Mouse (Mus musculus) neutrophil, adult 5-6 weeks (primary cell): ENCODE measurements around the gene Cyth1. TPM values are rescaled to one million over a fixed set of nuclear protein-coding genes. Genes with fewer than 3 reads are reported as not detected.

Experiments used
- ATAC-seq: fragments of 151-379, 151-347 bp; 2 replicates; pipeline ENCODE4 v1.8.0; 2017; ENCODE audit warnings: mild to moderate bottlenecking, moderate TSS enrichment; ENCODE audit not compliant: insufficient number of reproducible peaks, poor library complexity, low FRiP score, severe bottlenecking; ENCODE audit errors: extremely low read depth
- total RNA-seq: library from RNA; stranded (forward); fragments of 200-1000 nt; gene quantifications from 2 replicates; pipeline ENCODE4 v1.2.3, GENCODE M21; 2017

Cyth1 gene
- total RNA-seq, 1 experiment from 2014 or later: 192 TPM

DNA sequence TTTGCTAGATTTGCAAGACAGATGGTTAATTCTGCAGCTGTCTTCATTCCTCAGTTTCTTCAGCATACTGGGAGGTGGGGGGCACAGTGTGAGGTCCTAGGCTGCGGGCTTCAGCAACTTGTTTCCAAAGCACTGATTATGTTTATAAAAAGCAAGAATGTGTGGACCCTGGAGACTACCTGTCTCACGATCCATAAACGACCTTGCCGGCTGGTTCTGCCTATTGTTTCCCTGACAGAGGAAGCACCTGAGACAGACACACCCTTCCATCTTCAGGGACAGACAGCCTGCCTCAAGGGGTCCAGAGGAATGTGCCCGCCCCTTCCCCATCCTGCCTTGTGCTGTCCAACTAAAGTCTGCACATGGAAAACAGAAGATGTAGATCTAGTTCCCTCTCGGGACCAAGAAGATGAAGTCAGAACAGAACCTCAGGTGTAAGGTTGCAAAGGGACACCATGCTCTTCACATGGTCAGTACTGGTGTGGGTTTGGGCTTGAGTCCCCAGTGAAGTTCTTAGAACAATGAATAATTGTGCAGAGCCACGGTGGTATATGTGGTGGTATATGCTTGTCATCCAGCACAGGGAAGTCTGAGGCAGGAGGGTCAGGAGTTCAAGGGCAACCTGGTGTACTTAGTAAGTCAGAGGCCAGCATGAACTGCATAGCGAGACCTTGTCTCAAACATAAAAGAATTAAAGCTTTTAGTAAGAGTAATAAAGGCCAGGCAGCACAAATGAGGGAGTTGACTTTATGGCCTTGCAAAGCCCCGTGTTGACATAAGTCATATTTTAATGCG lies 107.4 kb downstream of the Cyth1 start:
- ATAC-seq: no peak

- ATAC-seq: no peak
Measured at GRCm38 (mm10) chr11:118138347-118138746, 110.0 kb downstream of the Cyth1 start.

GRCm38 (mm10) chr11:118136172-118136632 lies 112.2 kb downstream of the Cyth1 start:
- ATAC-seq: no peak

DNA sequence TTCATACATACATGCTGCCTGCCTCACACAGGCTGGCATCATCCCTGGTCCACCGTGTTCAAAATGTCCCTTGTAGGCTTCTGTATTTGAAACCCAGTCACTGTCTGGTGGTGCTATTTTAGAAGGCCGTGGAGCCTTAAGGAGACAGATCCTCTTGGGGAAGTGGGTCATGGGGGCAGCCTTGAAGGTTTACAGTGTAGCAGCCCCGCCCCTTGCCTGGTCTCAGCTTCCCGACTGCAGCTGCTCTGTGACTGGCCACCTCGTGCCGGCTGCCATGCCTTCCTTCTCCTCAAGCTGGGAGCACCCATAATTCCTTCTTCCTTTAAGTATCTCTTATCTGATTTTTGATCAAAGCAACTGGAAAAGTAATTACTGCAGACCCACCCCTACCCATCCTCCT lies 113.1 kb downstream of the Cyth1 start:
- ATAC-seq: no peak

DNA sequence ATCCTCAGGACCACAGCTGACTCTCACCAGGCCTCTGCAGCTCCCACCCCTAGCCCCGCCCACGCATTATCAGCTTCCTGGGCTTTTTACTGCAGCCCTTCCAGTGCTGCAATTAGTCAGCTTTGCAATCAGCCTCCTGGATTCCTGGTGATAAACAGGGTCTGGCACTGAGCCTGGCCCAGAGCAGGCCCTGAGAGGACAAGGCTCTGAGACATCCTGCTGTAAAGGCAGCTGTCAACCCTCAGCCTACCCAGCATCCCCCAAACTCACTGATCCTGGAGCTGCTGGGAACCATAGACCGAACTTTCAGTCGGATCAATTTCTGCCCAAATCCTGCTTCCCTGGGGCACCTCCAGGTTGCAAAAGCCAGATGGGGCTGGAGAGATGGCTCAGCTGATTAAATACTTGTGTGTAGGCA lies 114.6 kb downstream of the Cyth1 start:
- no peak for ATAC-seq

DNA sequence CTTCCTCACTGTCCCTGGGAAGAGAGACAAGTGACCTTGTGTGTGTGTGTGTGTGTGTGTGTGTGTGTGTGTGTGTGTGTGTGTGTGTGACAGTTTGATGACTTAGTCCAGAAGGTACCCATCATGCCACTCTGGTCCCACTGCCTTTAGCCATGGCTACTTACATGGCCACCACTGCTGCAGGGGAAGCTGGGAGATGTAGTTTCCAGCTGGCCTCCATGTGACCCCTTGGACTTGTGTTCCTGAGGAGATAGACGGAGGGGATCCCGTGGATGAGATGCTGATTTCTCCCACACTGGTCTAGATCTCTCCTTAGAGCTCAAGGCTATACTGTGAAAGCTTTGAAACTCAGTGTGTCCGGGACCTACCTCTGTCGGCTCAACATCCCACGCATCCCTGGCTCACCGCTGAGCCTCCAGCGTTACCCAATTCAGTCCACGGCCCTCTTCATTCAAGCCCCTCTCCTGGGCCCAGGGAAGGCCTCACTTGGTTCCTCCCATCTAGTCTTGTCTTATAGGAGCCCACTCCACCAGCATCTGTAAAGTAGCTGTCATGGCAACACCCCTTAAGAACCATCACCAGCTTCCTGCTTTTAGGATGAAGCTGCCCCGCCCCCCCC lies 115.2 kb downstream of the Cyth1 start:
- no peak for ATAC-seq

GRCm38 (mm10) chr11:118132136-118132535 lies 116.3 kb downstream of the Cyth1 start:
- ATAC-seq: no peak

DNA sequence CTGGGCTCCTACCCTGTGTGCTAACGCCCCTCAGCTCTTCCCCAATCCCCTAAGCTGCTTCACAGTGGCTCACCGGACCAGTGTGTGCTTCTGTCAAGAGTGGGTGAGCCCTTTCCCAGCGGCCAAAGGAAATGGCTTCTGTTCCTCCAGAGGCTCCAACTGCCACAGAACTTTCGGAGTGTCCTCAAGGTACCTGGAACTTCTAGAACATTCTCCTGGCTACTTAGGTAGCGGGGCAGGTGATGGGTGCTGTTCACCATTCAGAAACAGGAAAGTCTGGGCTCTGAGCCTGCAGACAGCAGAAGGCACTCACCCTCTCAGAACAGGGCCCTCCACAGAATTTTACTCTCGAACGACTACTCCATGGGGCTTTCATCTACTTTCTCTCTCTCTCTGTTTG lies 117.9 kb downstream of the Cyth1 start, which contains the start of gene Dnah17:
Dnah17 (minus strand) TSS at position 101 of the 400 bp plus-strand sequence.
- no peak for ATAC-seq

GRCm38 (mm10) chr11:118129812-118130211 lies 118.6 kb downstream of the Cyth1 start:
- peak; percentile 53 for ATAC-seq

- no peak for ATAC-seq
Measured at GRCm38 (mm10) chr11:118121592-118121991, 126.8 kb downstream of the Cyth1 start.

DNA sequence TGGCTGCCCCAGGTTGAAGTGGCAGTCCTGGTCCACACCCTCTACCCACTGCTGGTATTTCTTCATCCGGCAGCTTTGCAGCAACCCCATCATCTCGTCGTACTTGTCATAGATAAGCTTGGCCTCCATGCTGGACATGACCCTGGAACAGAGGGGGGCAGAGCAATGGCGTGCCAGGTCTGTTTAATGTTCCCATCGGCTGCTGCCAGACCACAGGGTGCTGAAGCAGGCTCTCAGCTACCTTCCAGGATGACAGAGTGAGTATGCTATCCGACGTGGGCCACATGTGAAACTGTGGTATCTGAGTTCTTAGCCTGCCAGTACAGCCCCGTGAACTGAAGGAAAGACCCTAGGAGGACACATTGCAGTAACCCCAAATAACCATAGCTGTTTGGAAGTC lies 129.6 kb downstream of the Cyth1 start:
- ATAC-seq: no peak

- peak; percentile 8 for ATAC-seq
Measured at GRCm38 (mm10) chr11:118114581-118115110, 133.7 kb downstream of the Cyth1 start.

DNA sequence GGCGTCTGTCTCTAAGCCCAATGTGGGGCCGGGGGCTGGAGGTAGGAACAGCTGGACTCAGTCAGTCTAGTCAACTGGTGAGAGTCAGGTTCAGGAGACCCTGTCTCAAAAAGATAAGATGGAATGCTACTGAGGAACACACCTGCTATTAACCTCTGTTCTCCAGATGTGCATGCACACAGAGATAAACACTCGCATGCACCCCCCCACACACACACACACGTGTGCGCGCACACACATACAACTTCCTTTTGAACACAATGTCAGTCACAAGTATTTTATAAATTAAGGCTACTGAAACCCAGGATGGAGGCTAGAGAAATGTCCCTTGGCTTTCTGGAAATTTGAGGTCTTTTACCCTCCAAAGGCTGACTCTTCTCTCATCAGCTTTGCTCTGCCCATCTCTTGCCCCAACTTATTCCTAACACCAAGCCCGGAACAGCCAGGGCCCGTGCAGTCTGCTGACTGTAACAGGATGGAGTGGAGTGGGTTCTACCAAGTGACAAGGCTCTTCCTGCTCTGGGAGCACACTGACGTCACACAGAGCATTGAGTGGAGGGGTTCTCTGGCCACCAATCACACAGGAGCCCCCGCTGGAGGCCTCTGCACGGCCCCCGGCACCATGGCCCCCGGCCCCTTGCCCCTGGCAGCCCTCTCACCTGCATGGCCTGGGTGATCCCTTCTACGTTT lies 134.7 kb downstream of the Cyth1 start:
- no peak for ATAC-seq

DNA sequence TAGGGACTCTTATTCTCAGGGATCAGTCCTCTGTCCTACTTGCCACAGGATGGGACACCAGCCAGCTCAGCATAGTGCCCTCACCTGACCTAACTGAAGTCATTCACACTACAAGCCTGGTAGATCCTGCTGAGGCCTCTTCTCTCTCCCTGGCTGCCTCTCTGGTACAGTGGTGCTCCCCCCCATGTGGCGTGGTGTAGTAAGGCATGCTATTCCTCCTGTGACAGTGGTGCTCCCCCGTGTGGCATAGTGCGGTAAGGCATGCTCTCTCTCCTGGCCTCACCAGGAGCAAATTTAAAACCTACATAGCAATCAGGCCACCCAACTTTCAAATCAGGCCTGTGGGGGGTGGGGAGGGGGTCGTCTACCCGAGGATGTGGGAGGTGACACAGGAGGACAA lies 144.4 kb downstream of the Cyth1 start:
- ATAC-seq: peak; percentile 85

GRCm38 (mm10) chr11:118103383-118103782 lies 145.0 kb downstream of the Cyth1 start:
- ATAC-seq: no peak

GRCm38 (mm10) chr11:118102838-118103237 lies 145.6 kb downstream of the Cyth1 start:
- peak; percentile 91 for ATAC-seq

DNA sequence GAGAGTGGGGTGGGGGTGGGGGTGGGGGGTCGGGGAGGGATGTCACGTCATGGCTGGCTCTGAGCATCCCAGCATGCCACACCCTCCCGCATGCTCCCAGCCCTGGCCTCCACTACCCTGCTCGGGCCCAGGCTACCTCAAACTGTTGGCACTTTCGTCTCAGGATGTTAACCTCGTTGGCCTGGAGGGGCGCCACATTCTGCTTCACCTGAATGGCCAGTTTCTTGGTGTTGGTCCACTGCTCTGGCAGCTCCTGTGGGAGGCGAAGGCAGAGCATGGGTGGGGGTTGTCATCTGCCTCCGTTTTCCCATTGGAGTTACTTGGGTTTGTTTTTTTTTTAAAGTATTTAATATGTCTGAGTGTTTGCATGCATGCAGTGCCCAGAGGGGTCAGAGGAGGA lies 147.3 kb downstream of the Cyth1 start:
- no peak for ATAC-seq

GRCm38 (mm10) chr11:118096736-118097135 lies 151.7 kb downstream of the Cyth1 start:
- no peak for ATAC-seq

GRCm38 (mm10) chr11:118095004-118095403 lies 153.4 kb downstream of the Cyth1 start:
- ATAC-seq: no peak
